Mouse (Mus musculus) layer of hippocampus, adult 2 months (tissue): ENCODE data around the gene Prrt1. TPM values are rescaled to one million over a fixed set of nuclear protein-coding genes. Genes with fewer than 3 reads are reported as not detected.

Source experiments
- DNase-seq, 2 experiments: peaks; one replicate each; pipeline ENCODE4 v3.0.0; 2022; ENCODE audit warnings: low spot score in 2 of 2
- H3K27ac ChIP-seq: fragments of 200-600 bp; 2 replicates; pipeline ENCODE4 v1.8.1; 2022
- H3K4me3 ChIP-seq: fragments of 200-600 bp; 2 replicates; pipeline ENCODE4 v1.8.1; 2022; ENCODE audit warnings: mild to moderate bottlenecking
- CTCF ChIP-seq: fragments of 200-600 bp; conservative IDR thresholded peaks from 2 replicates; pipeline ENCODE4 v1.8.1; 2022; ENCODE audit warnings: antibody characterized with exemption, mild to moderate bottlenecking, moderate library complexity
- total RNA-seq, 2 experiments: library from RNA; stranded (reverse); gene quantifications; 2 replicates each; pipeline ENCODE4 v1.2.3; 2021

The Prrt1 gene
- total RNA-seq, 2 experiments from 2014 or later, result 276 to 305 TPM

DNA sequence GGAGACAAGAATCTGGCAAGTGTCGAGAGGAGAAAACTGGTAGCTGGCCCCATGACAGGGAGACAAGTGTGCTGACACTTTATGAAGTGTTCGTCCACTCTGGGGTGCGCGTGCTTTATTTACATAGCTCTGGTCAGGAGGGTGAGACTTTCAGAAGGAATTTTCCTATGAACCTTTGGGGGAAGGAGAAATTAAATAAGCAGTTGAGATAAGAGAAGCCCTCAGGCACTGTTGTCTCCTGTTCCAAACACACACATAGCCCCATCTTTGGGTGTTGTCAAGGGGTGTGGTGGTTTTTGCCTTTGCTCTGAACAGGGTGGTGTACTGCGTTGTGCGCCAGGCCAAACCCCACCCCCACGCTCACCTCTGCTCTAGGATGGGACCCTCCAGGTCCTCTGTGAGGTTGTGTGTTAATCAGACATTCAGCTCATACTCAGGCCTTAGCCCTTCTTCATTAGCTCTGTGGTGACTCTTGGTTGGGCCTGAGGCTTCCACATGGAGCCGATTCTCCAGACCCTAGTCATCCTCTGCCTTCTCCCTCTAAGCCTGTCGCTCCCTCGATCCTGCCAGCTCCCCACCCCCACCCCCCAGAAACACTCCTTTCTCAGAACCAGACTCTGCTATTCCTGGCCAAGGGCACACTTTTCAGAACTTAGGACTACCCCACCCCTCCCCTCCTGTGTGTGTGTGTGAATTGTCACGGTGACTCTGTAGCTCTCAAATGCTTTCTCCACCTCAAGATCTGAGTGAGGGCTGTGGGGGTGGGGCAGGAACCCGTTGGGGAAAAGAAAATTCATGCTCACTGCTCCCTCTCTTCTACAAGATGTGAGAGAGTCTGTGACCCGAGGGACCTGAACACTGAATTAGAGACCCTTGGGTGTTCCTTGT is 46.1 kb downstream of the Prrt1 start:
- Histone ChIP-seq H3K27ac (no peak overlapping the region), H3K4me3 (no peak overlapping the region)
- no peak for DNase-seq
- no peak for TF ChIP-seq CTCF

- no peak for DNase-seq
- no peak for TF ChIP-seq CTCF
- H3K27ac ChIP-seq, result no peak overlapping the region
Observed at GRCm38 (mm10) chr17:34676093-34676460, 46.7 kb downstream of the Prrt1 start.

DNA sequence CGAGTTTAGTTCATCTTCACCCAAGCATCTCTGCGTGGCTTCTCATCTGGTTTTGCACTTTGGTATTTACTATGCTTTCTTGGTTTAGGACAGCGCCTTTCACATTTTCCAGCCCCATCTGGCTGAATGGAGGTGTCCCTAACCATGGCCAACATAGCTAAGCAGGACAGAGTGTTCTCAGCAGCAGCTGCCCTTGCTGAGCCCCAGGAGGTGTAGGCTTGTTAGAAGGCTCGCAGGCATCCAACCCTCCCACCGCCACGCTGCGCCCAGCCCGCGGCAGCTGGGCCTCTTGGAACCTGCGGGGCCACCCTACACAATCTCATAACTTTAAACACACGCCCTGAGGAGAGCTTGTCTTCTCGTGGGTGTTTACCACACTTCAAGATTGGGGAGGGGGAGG is 47.3 kb downstream of the Prrt1 start:
- Histone ChIP-seq H3K27ac (no peak overlapping the region), H3K4me3 (no peak overlapping the region)
- no peak for TF ChIP-seq CTCF
- DNase-seq, result no peak

More at GRCm38 (mm10) chr17:34676093-34676460, 46.7 kb downstream of the Prrt1 start:
- no peak overlapping the region for H3K4me3 ChIP-seq

DNA sequence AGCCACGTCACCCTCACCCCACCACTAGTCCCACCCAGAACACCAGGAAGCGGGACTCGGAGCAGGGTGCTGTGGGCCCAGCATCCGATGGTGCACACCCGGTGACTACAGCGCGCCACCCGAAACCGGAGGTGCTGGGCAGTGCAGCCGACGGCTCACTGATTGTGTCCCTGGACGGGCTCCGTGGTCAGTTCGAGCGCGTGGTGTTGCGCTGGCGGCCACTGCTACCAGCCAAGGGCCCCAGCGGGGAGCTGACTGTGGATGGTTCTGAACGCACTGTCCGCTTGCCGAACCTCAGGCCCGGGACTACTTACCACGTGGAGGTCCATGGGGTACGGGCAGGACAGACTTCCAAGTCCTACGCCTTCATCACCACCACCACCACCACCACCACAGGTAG is 50.9 kb downstream of the Prrt1 start:
- DNase-seq, result no peak
- Histone ChIP-seq H3K27ac (peak overlapping the region; percentile 86; the same call in 1 of the 2 replicates), H3K4me3 (no peak overlapping the region)
- no peak for TF ChIP-seq CTCF

DNA sequence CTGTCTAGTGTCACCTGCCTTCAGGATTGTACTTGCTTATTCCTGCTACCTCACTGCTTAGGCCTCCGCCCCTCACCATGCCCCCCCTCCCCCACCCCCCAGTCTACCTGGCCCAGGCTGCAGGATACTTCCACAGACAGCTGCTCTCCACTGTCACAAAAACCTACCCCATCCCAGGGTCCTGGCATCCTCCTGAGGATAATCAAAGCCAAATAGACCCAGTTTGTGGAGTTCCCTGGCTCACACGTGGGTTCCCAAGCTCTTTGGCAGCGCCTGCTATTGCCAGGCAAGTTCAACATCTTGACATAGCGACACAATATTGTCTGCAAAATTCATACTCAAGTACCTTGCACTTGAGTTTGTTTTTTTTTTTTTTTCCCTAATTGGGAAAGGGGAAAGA is 51.3 kb downstream of the Prrt1 start:
- Histone ChIP-seq H3K27ac (peak overlapping the region; percentile 86), H3K4me3 (no peak overlapping the region)
- no peak for DNase-seq
- TF ChIP-seq CTCF, result no peak

GRCm38 (mm10) chr17:34681132-34681571 is 51.8 kb downstream of the Prrt1 start:
- TF ChIP-seq CTCF, result no peak
- peak overlapping the region; percentile 86 for H3K27ac ChIP-seq
- no peak for DNase-seq
- H3K4me3 ChIP-seq, result no peak overlapping the region

DNA sequence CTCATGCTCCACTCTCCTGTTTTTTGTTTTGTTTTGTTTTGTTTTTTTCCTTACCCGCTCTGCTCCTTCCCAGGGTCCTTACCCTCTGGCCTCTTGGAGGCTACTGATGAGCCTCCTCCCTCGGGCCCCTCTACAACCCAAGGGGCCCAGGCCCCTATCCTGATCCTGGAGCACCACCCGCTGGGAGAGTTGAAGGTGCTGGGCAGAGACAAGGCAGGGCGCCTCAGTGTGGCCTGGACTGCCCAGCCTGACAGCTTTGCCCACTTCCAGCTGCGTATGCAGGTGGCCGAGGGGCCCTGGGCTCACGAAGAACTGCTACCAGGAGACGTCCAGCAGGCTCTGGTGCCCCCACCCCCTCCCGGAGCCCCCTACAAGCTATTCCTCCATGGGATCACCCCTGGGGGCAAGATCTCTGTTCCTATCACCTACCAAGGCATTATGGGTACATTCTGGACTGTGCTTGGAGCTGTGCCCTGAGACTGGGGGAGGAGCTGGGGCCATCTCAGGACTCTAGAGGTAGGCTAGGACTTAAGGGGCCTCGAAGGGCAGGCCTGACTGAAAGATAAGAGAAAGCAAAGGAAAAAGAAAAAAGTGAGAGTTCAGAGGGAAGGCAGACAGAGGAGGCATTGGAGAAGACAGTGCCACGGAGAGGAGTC is 52.7 kb downstream of the Prrt1 start:
- TF ChIP-seq CTCF, result peak; percentile 39
- H3K4me3 ChIP-seq, result no peak overlapping the region
- no peak for DNase-seq

More for the DNA sequence above, 52.7 kb downstream of the Prrt1 start:
- peak overlapping the region; percentile 86 for H3K27ac ChIP-seq

Other genes starting within 250 kb of the Prrt1 start
- gene BC051142, start 230.7 kb upstream of the Prrt1 start, total RNA-seq, result 1 to 10 TPM; 4.1 to 7.2 TPM
- gene Btnl4, start 152.2 kb upstream of the Prrt1 start, total RNA-seq, result not detected
- not detected for gene Btnl6, start 112.2 kb upstream of the Prrt1 start, total RNA-seq
- gene Notch4, start 65.3 kb upstream of the Prrt1 start, total RNA-seq, result 10 to 100 TPM; 11.0 to 15.9 TPM
- gene Gpsm3, start 39.7 kb upstream of the Prrt1 start, total RNA-seq, result 1 to 10 TPM; 2.4 to 2.5 TPM
- gene Pbx2, start 38.3 kb upstream of the Prrt1 start, total RNA-seq, result 10 to 100 TPM; 66.9 to 69.5 TPM
- gene Ager, start 31.7 kb upstream of the Prrt1 start, total RNA-seq, result under 1 TPM; 0.79 to 0.83 TPM
- 10 to 100 TPM; 72.1 to 80.3 TPM for gene Rnf5, start 25.8 kb upstream of the Prrt1 start, total RNA-seq
- 100 to 1,000 TPM; 153 to 160 TPM for gene Agpat1, start 25.3 kb upstream of the Prrt1 start, total RNA-seq
- gene Egfl8, start 13.6 kb upstream of the Prrt1 start, total RNA-seq, result 1 to 10 TPM; 1.7 to 2.4 TPM
- 10 to 100 TPM; 46.8 to 55.8 TPM for gene Ppt2, start 1.0 kb upstream of the Prrt1 start, total RNA-seq
- gene Fkbpl, start 15.2 kb downstream of the Prrt1 start, total RNA-seq, result 10 to 100 TPM; 16.2 to 18.8 TPM
- gene Atf6b, start 17.6 kb downstream of the Prrt1 start, total RNA-seq, result 10 to 100 TPM; 92.0 to 93.2 TPM
- gene Tnxb, start 41.0 kb downstream of the Prrt1 start, total RNA-seq, result 10 to 100 TPM; 10.9 to 11.0 TPM
- gene C4b, start 114.3 kb downstream of the Prrt1 start, total RNA-seq, result 10 to 100 TPM; 27.2 to 28.7 TPM
- under 1 TPM in 1 of 2 experiments, not detected in 1; 0.42 TPM for gene Cyp21a1, start 175.0 kb downstream of the Prrt1 start, total RNA-seq
- gene Stk19, start 207.4 kb downstream of the Prrt1 start, total RNA-seq, result 10 to 100 TPM; 55.5 to 61.3 TPM
- gene Dxo, start 207.5 kb downstream of the Prrt1 start, total RNA-seq, result 10 to 100 TPM; 39.7 to 42.3 TPM
- 10 to 100 TPM; 75.1 to 78.3 TPM for gene Skiv2l, start 220.7 kb downstream of the Prrt1 start, total RNA-seq
- gene Nelfe, start 220.9 kb downstream of the Prrt1 start, total RNA-seq, result 10 to 100 TPM; 34.9 to 38.1 TPM
- gene Cfb, start 233.0 kb downstream of the Prrt1 start, total RNA-seq, result not detected
- gene Zbtb12, start 249.9 kb downstream of the Prrt1 start, total RNA-seq, result 1 to 10 TPM; 7.5 to 9.0 TPM